Mouse (Mus musculus) liver, postnatal 0 days (tissue): ENCODE measurements around the gene Crtc2.

Experiments used
- CTCF ChIP-seq: sonication (generic); IDR thresholded peaks from 2 replicates; pipeline ENCODE4 v1.5.1; 2016; ENCODE audit warnings: antibody characterized with exemption, low read depth
- EP300 ChIP-seq: IDR thresholded peaks from 2 replicates; pipeline ENCODE4 v1.6.1; 2016; ENCODE audit warnings: antibody characterized with exemption, low read depth, mild to moderate bottlenecking

DNA sequence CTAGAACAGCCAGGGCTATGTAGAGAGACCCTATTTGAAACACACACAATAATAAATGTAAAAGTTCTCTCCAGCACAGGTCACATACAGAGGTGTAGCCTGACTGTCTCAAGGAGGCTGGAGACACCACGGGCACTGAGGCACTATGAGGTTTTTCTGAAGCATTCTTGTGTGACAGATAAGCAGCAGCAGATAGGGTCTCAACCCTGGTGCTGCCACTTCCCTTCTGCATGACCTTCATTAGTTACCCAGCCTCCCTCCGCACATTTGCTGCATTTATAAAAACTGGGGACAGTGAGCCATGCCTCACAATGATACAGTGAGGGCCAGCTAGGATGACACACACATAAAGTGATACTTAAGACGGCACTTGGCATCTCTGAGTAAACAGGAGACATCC is 31.0 kb upstream of the Crtc2 start:
- no peak for TF ChIP-seq CTCF
- TF ChIP-seq EP300: no peak
